Mouse (Mus musculus) bone marrow, adult 2 months (tissue): ENCODE data around the gene Fam155a.

Source experiments
- CTCF ChIP-seq: fragments of 200-500 bp; IDR thresholded peaks from 2 replicates; pipeline ENCODE4 v1.5.1; 2011; ENCODE audit warnings: low read length, control low read depth; ENCODE audit not compliant: control insufficient read depth, insufficient read depth
- POLR2A ChIP-seq: fragments of 200-500 bp; IDR thresholded peaks from 2 replicates; pipeline ENCODE4 v1.6.1; 2011; ENCODE audit warnings: low read depth, mild to moderate bottlenecking, control low read depth, low read length, borderline replicate concordance; ENCODE audit not compliant: control insufficient read depth

DNA sequence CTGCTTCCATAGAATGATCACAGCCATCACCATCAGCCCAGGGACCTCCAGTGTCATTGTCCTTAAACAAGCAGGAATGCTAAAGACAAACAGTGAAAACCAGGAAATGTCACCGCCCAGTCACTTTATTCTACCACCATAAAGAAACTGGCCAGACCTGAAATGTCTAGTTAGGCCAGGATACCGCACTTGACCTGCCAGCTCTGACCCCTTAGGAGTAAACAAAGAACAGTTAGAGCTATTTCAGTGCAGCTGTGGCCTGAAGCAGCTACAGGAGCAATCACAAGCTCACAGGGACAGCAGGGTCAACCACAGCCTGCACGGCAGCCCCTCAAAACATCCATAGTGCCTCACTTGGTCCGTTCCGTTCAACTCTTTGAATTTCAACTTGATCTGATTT, 599.1 kb downstream of the Fam155a start:
- TF ChIP-seq CTCF (no peak), POLR2A (no peak)
